Mouse (Mus musculus): ENCODE measurements around the gene Gm35315.
A peak's percentile ranks its signal among the peaks of the same experiment; 100 is the strongest.
"Not testable (repeated sequence)": the region's sequence is repeated elsewhere in the genome, so short reads cannot be mapped to it uniquely, and the experiment has no call there.

The Gm35315 gene

DNA sequence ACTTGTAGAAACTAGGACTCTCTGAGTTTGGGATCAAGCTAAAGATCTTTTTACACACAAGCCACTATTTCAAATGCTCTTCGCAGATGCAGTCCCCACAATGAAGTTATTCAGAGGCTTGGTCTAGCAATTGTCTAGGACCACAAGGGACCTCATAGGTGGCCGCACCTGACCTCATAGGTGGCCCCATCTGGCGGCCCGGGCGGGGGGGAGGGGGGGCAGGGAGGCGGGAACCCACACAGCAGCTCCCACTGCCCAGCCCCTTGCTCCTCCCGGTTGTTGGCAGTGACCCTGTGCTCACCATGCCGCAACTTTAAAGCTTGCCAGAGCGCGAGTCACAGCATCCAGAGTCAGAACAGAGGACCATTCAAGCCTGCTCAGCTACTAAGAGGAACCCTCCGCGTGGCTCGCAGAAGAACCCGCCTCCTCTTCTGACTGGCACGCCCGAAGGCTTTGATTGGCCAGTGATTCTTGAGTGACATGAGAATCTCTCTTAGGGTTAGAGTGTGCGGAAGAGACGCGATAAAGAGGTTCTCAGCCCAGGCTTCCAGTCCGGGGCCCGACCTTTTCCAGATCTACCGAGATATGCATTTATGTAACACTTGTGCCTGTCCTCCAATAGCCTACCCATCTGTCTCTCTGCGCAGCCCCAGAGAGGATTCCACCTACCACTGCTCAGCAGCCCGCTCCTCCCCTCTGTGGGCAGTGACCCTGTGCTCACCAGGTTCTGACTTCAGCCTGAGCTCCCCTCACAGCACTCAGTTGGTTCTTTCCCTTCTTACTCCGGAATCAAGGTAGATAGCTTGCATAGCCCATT is at the start of gene Gm35315:
Gene Gm35315, minus strand, starts transcription at position 391 of the 817 bp plus-strand sequence.
- DNase-seq (ENCODE audit: low spot score), result peak; percentile 94

GRCm38 (mm10) chr5:110143007-110143406 is 48.8 kb upstream of the Gm35315 start:
- DNase-seq (ENCODE audit: low spot score), result peak; percentile 14

DNA sequence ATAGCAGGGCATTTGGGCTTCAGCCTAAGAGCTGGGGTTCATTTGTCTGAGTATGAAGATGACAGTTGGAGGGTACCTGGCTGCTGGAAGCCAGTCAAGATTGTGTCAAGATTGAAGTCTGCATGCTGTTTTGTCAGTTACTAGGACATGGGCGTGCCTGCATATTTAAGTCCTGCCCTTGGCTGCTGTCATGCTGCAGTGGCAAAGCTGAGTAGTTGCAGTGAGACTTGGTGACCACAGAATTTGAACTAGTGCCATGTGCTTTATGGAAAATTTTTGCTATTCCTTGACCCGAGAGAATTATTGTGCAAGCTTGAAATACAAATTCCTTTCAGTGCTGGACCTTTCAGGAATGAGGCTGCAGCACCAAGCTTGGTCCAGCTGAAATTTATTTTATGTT is 48.1 kb upstream of the Gm35315 start:
- DNase-seq (ENCODE audit: low spot score), result no peak

DNA sequence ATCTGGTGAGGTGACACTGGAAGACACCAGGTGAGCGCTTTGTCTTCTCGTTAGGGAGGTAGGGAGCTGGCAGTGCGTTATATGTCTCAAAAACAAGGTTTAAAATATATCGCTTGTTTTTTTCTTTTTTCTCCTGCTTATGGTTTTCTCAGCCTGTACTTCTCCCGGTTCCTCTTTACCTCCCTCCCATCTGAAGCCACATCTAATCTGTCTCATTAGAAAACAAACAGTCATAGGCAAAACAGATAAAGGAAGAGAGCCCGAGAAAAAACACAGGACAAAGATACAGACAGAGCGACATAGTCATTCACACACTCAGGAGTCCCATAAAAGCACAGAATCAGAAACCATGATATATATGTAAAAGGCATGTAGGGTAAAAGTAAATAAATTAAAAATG is 46.2 kb upstream of the Gm35315 start:
- no peak for DNase-seq (ENCODE audit: low spot score)

DNA sequence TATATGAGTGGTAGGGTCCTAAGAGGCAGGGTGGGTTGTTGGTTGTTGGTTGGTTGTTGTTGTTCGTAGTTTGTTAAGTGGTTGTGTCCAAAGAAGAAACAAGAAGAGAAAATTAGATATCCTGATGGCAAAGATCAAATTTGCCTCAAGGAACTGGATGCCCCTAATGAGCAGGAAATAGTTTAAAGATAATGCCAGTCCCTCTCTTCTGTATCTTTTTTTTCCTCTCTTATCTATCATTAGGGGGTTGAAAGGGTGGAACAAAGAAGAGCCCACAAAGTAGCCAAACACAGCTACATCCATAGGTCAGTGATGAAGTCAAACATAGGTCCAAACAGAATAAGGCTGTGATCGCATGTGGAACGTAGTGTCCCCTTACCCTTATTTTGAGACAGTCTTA is 45.1 kb upstream of the Gm35315 start:
- no peak for DNase-seq (ENCODE audit: low spot score)

- DNase-seq (ENCODE audit: low spot score), result no peak
Observed at GRCm38 (mm10) chr5:110137816-110138215, 43.6 kb upstream of the Gm35315 start.

DNA sequence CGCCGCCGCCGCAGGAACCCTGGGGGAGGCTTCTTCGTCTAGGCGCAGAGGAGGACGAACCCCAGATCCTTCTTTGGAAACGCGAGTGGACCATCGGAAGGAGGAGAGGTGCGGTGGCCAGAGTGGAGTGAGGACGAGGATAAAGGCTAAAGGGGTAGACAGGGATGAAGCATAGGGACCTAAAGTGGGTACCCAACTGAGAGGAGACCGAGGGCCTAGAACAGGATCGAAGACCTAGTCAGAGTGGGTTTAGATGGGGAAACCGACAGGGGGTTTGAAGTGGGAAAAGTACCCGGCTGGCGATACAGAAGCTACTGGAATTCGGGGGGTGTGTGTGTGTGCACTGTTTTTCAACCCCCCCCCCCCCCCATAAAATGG is 41.9 kb upstream of the Gm35315 start:
- DNase-seq (ENCODE audit: low spot score), result no peak

- peak; percentile 98 for DNase-seq (ENCODE audit: low spot score)
Observed at GRCm38 (mm10) chr5:110135293-110136086, 41.3 kb upstream of the Gm35315 start, which contains the start of gene Chfr. Gene Chfr, plus strand, starts transcription at chr5:110135842.

- DNase-seq (ENCODE audit: low spot score), result not testable (repeated sequence)
Observed at GRCm38 (mm10) chr5:110122380-110122779, 28.2 kb upstream of the Gm35315 start.

DNA sequence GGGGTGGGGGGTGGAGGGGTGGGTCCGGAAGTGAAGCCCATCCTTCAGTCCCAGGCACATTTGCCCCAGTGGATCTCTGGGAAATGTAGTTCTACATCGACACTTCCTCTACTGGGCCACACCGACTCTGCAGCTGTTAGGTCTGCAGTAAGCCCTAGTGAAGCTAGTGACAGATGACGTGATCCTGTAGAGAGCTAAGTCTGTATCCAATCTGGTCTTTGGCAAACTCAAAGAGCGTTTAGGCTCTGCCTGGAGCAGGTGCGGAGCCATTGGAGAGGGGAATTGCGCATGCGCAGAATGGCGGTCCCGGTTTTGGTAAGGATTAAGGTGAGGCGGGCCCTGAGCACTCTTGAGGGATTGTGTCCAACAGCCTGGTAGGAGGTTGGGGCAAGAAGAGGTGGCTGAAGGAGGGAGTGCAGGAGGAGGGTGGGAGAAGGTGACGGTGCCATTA is 15.8 kb upstream of the Gm35315 start, which contains the start of gene Zfp605:
Gene Zfp605, plus strand, starts transcription at position 102 of the 451 bp plus-strand sequence.
- peak; percentile 92 for DNase-seq (ENCODE audit: low spot score)

DNA sequence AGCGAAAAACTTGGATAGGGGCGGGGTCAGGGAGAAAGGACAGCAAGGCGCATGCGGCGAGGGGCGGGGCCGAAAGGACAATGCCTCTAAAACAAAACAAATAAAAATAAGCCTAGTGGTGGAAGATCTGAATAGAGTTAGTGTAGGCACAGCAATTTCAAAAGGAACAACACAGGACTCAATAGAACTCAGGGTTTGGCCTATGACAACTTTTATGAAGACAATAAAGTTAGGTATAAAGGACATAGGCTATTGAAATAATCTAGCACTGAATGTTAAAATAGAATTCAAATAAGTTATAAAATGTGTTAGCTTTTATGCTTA is 14.0 kb upstream of the Gm35315 start:
- no peak for DNase-seq (ENCODE audit: low spot score)

GRCm38 (mm10) chr5:110107581-110108304 is 13.5 kb upstream of the Gm35315 start, which contains the start of gene Gtpbp6:
Gene Gtpbp6, minus strand, starts transcription at chr5:110108197.
- DNase-seq (ENCODE audit: low spot score), result peak; percentile 96

GRCm38 (mm10) chr5:110106901-110107564 is 12.8 kb upstream of the Gm35315 start:
- DNase-seq (ENCODE audit: low spot score), result no peak

- DNase-seq (ENCODE audit: low spot score), result no peak
Observed at GRCm38 (mm10) chr5:110106140-110106871, 12.1 kb upstream of the Gm35315 start.

DNA sequence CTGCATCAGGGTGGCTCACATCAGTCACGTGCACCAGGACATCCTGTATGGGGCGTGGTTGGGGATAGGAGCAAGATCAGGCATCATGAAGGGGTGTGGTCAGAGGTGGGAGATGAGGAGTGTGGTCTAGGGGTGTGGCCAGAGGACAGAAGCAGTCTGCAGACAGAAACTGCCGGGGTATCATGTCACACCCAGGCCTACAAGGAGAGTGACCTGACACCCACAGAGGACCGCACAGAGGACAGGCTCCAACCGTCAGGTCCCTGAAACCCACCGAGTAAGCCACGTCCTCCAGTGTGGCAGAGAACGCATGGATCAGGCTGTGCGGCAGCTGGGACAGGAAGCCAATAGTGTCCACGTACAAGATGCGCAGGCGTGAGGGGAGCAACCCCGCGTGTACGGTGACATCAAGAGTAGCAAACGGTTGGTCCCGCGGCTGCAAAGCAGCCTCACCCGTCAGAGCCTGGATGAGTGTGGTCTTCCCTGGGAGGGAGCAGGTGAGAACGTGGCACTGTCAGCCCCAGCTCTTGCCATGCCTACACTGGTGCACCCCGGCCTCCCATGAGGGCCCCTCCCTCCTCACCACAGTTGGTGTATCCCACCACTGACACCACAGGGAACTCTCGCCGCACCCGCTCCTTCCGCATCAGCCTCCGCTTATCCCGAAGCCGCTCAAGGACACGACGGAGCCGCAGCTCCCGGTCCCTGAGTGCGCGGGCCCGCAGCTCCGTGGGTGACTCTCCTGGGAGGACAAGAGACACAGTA is 10.6 kb upstream of the Gm35315 start:
- no peak for DNase-seq (ENCODE audit: low spot score)

GRCm38 (mm10) chr5:110103901-110104615 is 9.8 kb upstream of the Gm35315 start:
- no peak for DNase-seq (ENCODE audit: low spot score)

DNA sequence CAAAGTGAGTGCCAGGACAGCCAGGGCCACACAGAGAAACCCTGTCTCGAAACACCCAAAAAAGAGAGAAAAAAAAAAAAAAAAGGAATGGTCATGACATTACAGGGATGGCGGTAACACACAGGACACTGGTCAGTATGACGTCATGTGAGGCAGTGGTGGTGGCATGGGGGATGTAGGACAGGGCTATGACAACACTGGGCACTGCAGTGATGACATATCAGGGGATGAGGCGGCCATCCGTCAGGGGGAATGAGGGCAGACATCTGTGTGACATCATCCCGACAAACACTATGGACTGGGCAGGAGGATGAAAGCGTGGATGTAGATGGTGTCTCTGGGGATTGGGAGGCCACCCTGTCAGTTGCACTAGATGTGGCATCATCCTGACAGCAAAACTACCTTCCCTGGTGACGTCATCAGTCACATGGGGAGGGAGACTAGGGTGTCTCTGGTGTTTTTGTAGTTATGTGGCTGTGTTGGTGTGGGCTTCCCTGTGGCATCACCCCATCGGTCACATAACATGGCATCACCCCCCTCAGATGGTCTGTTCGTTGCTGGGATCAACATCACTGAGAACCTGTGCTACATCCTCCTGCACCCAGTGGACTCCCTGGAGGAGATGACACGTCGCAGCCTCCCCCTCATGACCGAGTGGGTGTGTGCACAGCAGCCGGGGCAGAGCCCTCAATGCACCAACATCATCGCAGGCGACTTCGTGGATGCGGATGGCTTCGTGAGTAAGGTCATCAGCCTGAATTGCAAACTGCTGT is 8.8 kb upstream of the Gm35315 start:
- DNase-seq (ENCODE audit: low spot score), result no peak

DNA sequence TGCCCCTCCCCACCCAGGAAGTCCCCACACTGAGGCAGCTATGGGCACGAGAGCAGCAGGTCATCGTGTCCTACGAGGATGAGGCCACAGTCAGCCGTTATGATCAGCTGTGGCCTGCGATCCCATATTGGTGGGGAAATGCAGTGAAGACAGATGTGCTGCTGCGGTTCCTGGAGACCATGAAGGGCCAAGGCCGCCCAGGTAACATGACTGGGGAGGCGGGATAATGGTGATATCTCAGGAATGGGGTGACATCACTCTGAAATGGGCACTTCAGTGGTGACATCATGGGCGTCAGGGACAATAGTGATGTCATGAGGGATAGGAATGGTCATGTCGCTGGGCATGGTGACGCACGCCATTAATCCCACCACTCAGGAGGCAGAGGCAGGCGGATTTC is 8.2 kb upstream of the Gm35315 start:
- DNase-seq (ENCODE audit: low spot score), result no peak

Measured in MN1 (cell line).